Mouse (Mus musculus) spleen, adult 2 months (tissue): ENCODE measurements around the gene Snx9.

Source experiments
- CTCF ChIP-seq: fragments of 200-500 bp; IDR thresholded peaks from 2 replicates; pipeline ENCODE4 v1.5.1; 2011; ENCODE audit warnings: mild to moderate bottlenecking, inconsistent platforms; ENCODE audit not compliant: insufficient read depth, insufficient read length, insufficient replicate concordance; ENCODE audit errors: extremely low read depth
- POLR2A ChIP-seq: fragments of 200-500 bp; IDR thresholded peaks from 2 replicates; pipeline ENCODE4 v1.6.1; 2011; ENCODE audit warnings: low read depth, low read length, inconsistent platforms

GRCm38 (mm10) chr17:5886181-5886810, 45.2 kb downstream of the Snx9 start:
- TF ChIP-seq CTCF (no peak), POLR2A (no peak)
